Mouse (Mus musculus): ENCODE measurements around the gene Trdmt1.

Trdmt1 gene

GRCm38 (mm10) chr2:13491734-13492133, 52.7 kb downstream of the Trdmt1 start, which contains the start of gene Cubn:
TSS of gene Cubn (minus strand) at chr2:13491813.
- DNase-seq, result no peak

GRCm38 (mm10) chr2:13490480-13490879, 54.0 kb downstream of the Trdmt1 start:
- no peak for DNase-seq

- no peak for DNase-seq
These were observed 58.0 kb downstream of the Trdmt1 start for GRCm38 (mm10) chr2:13486470-13486869.

- no peak for DNase-seq
These were observed 59.9 kb downstream of the Trdmt1 start for GRCm38 (mm10) chr2:13484566-13484965.

- no peak for DNase-seq
These were observed 63.7 kb downstream of the Trdmt1 start for GRCm38 (mm10) chr2:13480744-13481143.

- DNase-seq, result no peak
These were observed 65.3 kb downstream of the Trdmt1 start for GRCm38 (mm10) chr2:13479165-13479564.

GRCm38 (mm10) chr2:13470108-13470507, 74.4 kb downstream of the Trdmt1 start:
- DNase-seq, result no peak

GRCm38 (mm10) chr2:13469641-13470040, 74.8 kb downstream of the Trdmt1 start:
- no peak for DNase-seq

GRCm38 (mm10) chr2:13466685-13467084, 77.8 kb downstream of the Trdmt1 start:
- DNase-seq, result no peak

All from cerebellum, adult 8-10 months (tissue).